ENCODE assay signal across 17 mouse cellular contexts in the genomic region with DNA sequence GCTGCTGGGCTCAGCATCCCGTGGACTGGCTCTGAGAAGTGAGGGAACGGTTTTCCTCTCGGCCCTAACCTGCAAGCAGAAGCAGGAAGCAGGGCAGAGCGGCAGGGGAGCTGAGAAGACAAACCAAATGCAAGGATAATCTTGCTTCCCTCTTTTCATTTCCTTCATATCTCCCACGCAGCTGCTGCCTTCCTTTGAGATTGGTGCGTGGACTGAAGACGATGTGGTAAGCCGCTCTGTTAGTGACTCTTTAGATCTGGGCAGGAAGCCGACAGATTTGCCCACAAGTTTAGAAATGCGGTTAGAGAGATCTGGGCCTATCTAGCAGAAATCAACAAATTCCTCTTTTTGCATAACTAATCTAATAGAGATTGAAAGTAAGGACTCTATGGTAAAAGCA.
A peak's percentile ranks its signal among the peaks of the same experiment; 100 is the strongest.
DNase-seq lines count a peak whose midpoint lies in the region; ATAC-seq and TF ChIP-seq lines count a peak whose summit lies in the region.
"Had no signal": no experiment of that assay in that cellular context is flagged by ENCODE, and none has a peak within 500 bp of the region (broad histone marks: within the 10 kb centered on the region; RNA-seq: fewer than 3 reads in every experiment).

No protein-coding gene starts in this region.

- H3K4me2 ChIP-seq in stomach, postnatal 0 days (replicated peaks; ENCODE audit: low read depth), result no peak overlapping the region
- H3K4me2 ChIP-seq: heart, embryonic 15.5 days; hindbrain, embryonic 12.5 days; neural tube, embryonic 13.5 days had no signal

- peak; percentile 31 for DNase-seq in layer of hippocampus, adult 9-11 months
- no peak for DNase-seq in layer of hippocampus, adult 9-10 months (ENCODE audit: low spot score)
- peak; percentile 34 for DNase-seq in CD4-positive helper T cell, adult 2 months (ENCODE audit: low read depth, low spot score)
- peak; percentile 45 for DNase-seq in naive thymus-derived CD4-positive, alpha-beta T cell, adult 2 months (ENCODE audit: low read depth)
- DNase-seq in stomach, postnatal 0 days (ENCODE audit: low spot score), result no peak
- DNase-seq in heart, adult 8-10 months (ENCODE audit: low spot score), result no peak
- DNase-seq: adrenal gland, postnatal 10 days; cerebellum, postnatal 25 days; gastrocnemius, postnatal 36 days; liver; lung, adult 18-20 months had no signal

- peaks cover 2% of the 10 kb centered on the region; the same call in 1 of the 2 replicates for H3K36me3 ChIP-seq in stomach, postnatal 0 days (ENCODE audit: control insufficient read depth, insufficient read depth, low read length)
- H3K36me3 ChIP-seq: heart, embryonic 15.5 days; hindbrain, embryonic 12.5 days; neural tube, embryonic 13.5 days had no signal

- H3K4me3 ChIP-seq in stomach, postnatal 0 days (ENCODE audit: low read depth, low read length), result no peak overlapping the region
- H3K4me3 ChIP-seq: heart, embryonic 15.5 days; hindbrain, embryonic 12.5 days; neural tube, embryonic 13.5 days had no signal

- TF ChIP-seq EP300 in stomach, postnatal 0 days (optimal IDR thresholded peaks at IDR 0.05), result no peak

- no peaks in the 10 kb centered on the region for H3K27me3 ChIP-seq in stomach, postnatal 0 days (ENCODE audit: control insufficient read depth, insufficient read depth, low read length)
- H3K27me3 ChIP-seq: heart, embryonic 15.5 days; hindbrain, embryonic 12.5 days; neural tube, embryonic 13.5 days had no signal

- peak; percentile 83 for ATAC-seq in common myeloid progenitor, adult 5-6 weeks (replicated peaks; ENCODE audit: low read depth, poor library complexity, severe bottlenecking)
- ATAC-seq in stomach, postnatal 0 days (ENCODE audit: low FRiP score, low TSS enrichment), result no peak
- ATAC-seq: intestine, embryonic 16.5 days had no signal

- no peak for TF ChIP-seq CTCF in stomach, postnatal 0 days (IDR thresholded peaks at IDR 0.05; ENCODE audit: low read depth)

- 82% methylated on average over 10 of the region's 10 CpGs for WGBS in stomach, postnatal 0 days

- no peaks in the 10 kb centered on the region for H3K4me1 ChIP-seq in stomach, postnatal 0 days (replicated peaks; ENCODE audit: control insufficient read depth, insufficient read depth)
- H3K4me1 ChIP-seq: heart, embryonic 15.5 days; neural tube, embryonic 13.5 days had no signal

- no peaks in the 10 kb centered on the region for H3K9me3 ChIP-seq in stomach, postnatal 0 days (ENCODE audit: control insufficient read depth, low read length)
- H3K9me3 ChIP-seq: heart, embryonic 15.5 days; hindbrain, embryonic 12.5 days; neural tube, embryonic 13.5 days had no signal

- no peak overlapping the region for H3K9ac ChIP-seq in stomach, postnatal 0 days (ENCODE audit: low read length)
- H3K9ac ChIP-seq: heart, embryonic 15.5 days; hindbrain, embryonic 12.5 days; neural tube, embryonic 13.5 days had no signal

- H3K27ac ChIP-seq in stomach, postnatal 0 days (replicated peaks), result no peak overlapping the region
- H3K27ac ChIP-seq: heart, embryonic 15.5 days; hindbrain, embryonic 12.5 days; kidney, postnatal 0 days; neural tube, embryonic 13.5 days had no signal

Comparison
In these comparisons a context has a peak if more than half of its experiments do, and no peak if none do; other contexts are left out.
1. DNase-seq: peak in layer of hippocampus, adult 9-11 months (single experiment), CD4-positive helper T cell, adult 2 months (single experiment) and naive thymus-derived CD4-positive, alpha-beta T cell, adult 2 months (single experiment); none in layer of hippocampus, adult 9-10 months (single experiment), stomach, postnatal 0 days (single experiment) and heart, adult 8-10 months (single experiment).